Mouse (Mus musculus) adrenal gland, adult 2 months (tissue): Measurements from ENCODE around the gene 1700084M14Rik. TPM values are rescaled to one million over a fixed set of nuclear protein-coding genes. Genes with fewer than 3 reads are reported as not detected.
"Not testable (repeated sequence)": the region's sequence is repeated elsewhere in the genome, so short reads cannot be mapped to it uniquely, and the experiment has no call there.

Experiments used
- DNase-seq: peaks from one replicate; pipeline ENCODE4 v3.0.0; 2021
- long read RNA-seq: library from polyadenylated mRNA; stranded (forward); transcript quantifications from one replicate; pipeline ENCODE4 v2.0.0, GENCODE M21; 2021
- polyA plus RNA-seq: library from polyadenylated mRNA; depleted of rRNA; stranded (reverse); fragments of >200 nt; gene quantifications from 2 replicates; pipeline ENCODE4 v1.2.3, GENCODE M21; 2012; rRNA removed
- total RNA-seq, 2 experiments: library from RNA; stranded (reverse); gene quantifications; 2 replicates each; pipeline ENCODE4 v1.2.3; 2021

The 1700084M14Rik gene
- total RNA-seq: not detected
- polyA plus RNA-seq: not detected in 2 replicates
- long read RNA-seq: 0 reads

DNA sequence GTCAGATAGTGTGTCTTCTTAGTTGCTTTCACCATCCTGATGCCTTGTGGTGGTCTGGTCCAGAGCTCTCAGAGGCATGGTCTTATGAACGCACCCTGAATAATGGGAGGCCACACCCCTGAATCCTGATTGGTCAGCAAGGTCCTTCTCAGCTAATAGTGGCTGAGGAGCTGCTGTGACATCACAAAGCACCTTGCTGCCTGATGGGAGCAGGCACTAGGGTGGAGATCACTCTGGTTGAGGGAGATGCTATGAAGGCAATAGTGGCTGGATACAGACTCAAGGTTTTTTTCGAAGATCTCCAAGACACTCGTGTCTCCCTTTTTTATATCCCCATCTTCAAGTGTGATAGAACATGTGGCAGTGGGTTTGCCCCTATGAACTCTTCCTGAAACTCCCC lies at the start of gene 1700084M14Rik:
Gene 1700084M14Rik (minus strand): TSS at position 101 of the 400 bp plus-strand sequence.
- DNase-seq: not testable (repeated sequence)

Other genes starting within 250 kb of the 1700084M14Rik start
- not detected for gene Mageb2, start 244.2 kb downstream of the 1700084M14Rik start, total RNA-seq
- gene Mageb2, start 244.2 kb downstream of the 1700084M14Rik start, polyA plus RNA-seq: not detected in 2 replicates
- gene Gm5072, start 183.4 kb downstream of the 1700084M14Rik start, total RNA-seq: not detected
- gene Gm5072, start 183.4 kb downstream of the 1700084M14Rik start, polyA plus RNA-seq: not detected in 2 replicates
- gene Gm8914, start 95.8 kb downstream of the 1700084M14Rik start, total RNA-seq: not detected
- gene Gm8914, start 95.8 kb downstream of the 1700084M14Rik start, polyA plus RNA-seq: not detected in 2 replicates
- not detected for gene Gm14781, start 56.3 kb upstream of the 1700084M14Rik start, total RNA-seq
- gene Gm14781, start 56.3 kb upstream of the 1700084M14Rik start, polyA plus RNA-seq: not detected in 2 replicates
- not detected for gene Mageb5, start 207.1 kb upstream of the 1700084M14Rik start, total RNA-seq
- gene Mageb5, start 207.1 kb upstream of the 1700084M14Rik start, polyA plus RNA-seq: not detected in 2 replicates